Mouse (Mus musculus) heart, embryonic 10.5 days (tissue): ENCODE data around the gene Tada2a. TPM values are rescaled to one million over a fixed set of nuclear protein-coding genes. Genes with fewer than 3 reads are reported as not detected.

Source experiments
- DNase-seq: peaks from one replicate; pipeline ENCODE4 v3.0.0-alpha.2; 2017; ENCODE audit warnings: low spot score
- H3K27ac ChIP-seq: fragments of 300-500 bp; sonication (generic); 2 replicates; pipeline ENCODE4 v1.5.1; 2016; ENCODE audit warnings: mild to moderate bottlenecking
- H3K27me3 ChIP-seq: fragments of 300-500 bp; sonication (generic); 2 replicates; pipeline ENCODE4 v1.6.1; 2016; ENCODE audit warnings: mild to moderate bottlenecking; ENCODE audit not compliant: poor library complexity, insufficient read depth, severe bottlenecking
- H3K36me3 ChIP-seq: fragments of 300-500 bp; sonication (generic); 2 replicates; pipeline ENCODE4 v1.6.1; 2016; ENCODE audit warnings: mild to moderate bottlenecking, moderate library complexity
- H3K4me1 ChIP-seq: fragments of 300-500 bp; sonication (generic); 2 replicates; pipeline ENCODE4 v1.6.1; 2016; ENCODE audit warnings: mild to moderate bottlenecking
- H3K4me3 ChIP-seq: fragments of 300-500 bp; sonication (generic); 2 replicates; pipeline ENCODE4 v1.5.1; 2016; ENCODE audit warnings: mild to moderate bottlenecking, moderate library complexity
- H3K9me3 ChIP-seq: fragments of 300-500 bp; sonication (generic); 2 replicates; pipeline ENCODE4 v1.6.1; 2016; ENCODE audit warnings: mild to moderate bottlenecking, moderate library complexity
- WGBS: fragments of 180-500 bp; shearing (Covaris S2); methylation state at CpG from one replicate; pipeline ENCODE4 v1.1.7; 2016; 5-methylcytosine and 5-hydroxymethylcytosine counted together
- polyA plus RNA-seq: library from polyadenylated mRNA; unstranded; fragments of >200 nt; fragmentation: Nextera tagmentation; extraction: Ambion mirVana; gene quantifications from 2 replicates; pipeline ENCODE4 v1.2.1, GENCODE M21; 2016

The Tada2a gene
- 24.7 and 31.4 TPM in 2 replicates for polyA plus RNA-seq

- DNase-seq: peak; percentile 85
- under 1% methylated on average over 83 of the region's 83 CpGs for WGBS
- Histone ChIP-seq H3K27ac (peak within 1 kb of the TSS; percentile 96), H3K4me1 (peaks cover 10% of the 10 kb centered on the region; the same call in 1 of the 2 replicates), H3K4me3 (peak within 1 kb of the TSS; percentile 91), H3K9me3 (no peaks in the 10 kb centered on the region), H3K36me3 (peaks cover 30% of the 10 kb centered on the region), H3K27me3 (no peaks in the 10 kb centered on the region)
Observed at GRCm38 (mm10) chr11:84128943-84129798, at the start of gene Tada2a, which contains the start of gene Acaca. TSS of gene Tada2a (minus strand) at chr11:84129600. TSS of gene Acaca (plus strand) at chr11:84129672.

GRCm38 (mm10) chr11:84178571-84178970 is 49.2 kb upstream of the Tada2a start:
- H3K27me3 ChIP-seq: no peaks in the 10 kb centered on the region
- H3K27ac ChIP-seq: peak overlapping the region; percentile 94; the same call in 1 of the 2 replicates
- H3K36me3 ChIP-seq: no peaks in the 10 kb centered on the region
- H3K9me3 ChIP-seq: no peaks in the 10 kb centered on the region
- peak overlapping the region; percentile 87 for H3K4me3 ChIP-seq
- 39% methylated on average over 4 of the region's 4 CpGs for WGBS
- DNase-seq: no peak
- peaks cover 23% of the 10 kb centered on the region for H3K4me1 ChIP-seq

DNA sequence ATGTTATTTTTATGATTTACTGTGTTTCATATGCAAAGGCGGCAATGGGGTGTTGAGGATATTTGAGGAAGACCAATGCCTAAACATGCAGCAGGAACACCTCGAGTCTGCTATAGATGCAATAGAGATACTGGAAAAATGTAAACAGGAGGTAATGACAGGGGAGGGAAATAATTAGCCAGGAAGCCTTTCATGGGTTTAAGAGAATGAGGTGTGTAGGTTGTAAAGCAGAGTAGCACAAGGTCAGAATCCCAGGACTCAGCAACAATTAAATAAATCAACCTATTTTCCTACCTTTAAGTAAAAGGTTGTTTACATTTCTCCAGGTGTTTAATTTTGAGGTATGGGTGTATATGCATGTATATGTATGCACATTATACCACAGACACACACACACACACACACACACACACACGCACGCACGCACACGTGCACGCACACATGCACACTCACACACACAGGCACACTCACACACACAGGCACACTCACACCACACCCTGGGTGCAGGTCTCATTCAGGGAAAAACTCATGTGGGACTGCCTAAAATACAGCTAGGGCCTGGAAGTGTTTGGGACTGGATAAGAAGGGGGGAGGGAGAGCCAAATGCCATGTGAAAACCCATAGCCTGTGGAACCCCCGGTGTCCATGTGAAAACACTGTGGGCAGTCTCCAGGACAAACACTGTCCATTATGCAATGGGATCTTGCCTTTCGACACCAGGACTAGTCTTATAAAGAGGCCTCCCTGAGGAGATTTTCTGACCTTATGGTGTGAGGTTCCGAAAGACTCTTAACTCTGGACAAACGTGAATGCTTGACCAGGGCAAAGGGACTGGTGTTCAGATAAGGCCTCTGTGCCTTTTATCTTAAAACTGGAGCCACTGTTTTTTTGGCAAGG is 43.4 kb upstream of the Tada2a start:
- Histone ChIP-seq H3K4me1 (peaks cover 9% of the 10 kb centered on the region), H3K9me3 (no peaks in the 10 kb centered on the region), H3K27me3 (no peaks in the 10 kb centered on the region), H3K36me3 (no peaks in the 10 kb centered on the region), H3K4me3 (no peak overlapping the region), H3K27ac (no peak overlapping the region)
- WGBS: 62% methylated on average over 11 of the region's 11 CpGs
- no peak for DNase-seq

- Histone ChIP-seq H3K4me3 (0 out of 2 replicates have a peak overlapping the region, but pooled peaks have one; percentile 31), H3K27me3 (no peaks in the 10 kb centered on the region), H3K27ac (no peak overlapping the region), H3K4me1 (peaks cover 7% of the 10 kb centered on the region), H3K36me3 (no peaks in the 10 kb centered on the region), H3K9me3 (no peaks in the 10 kb centered on the region)
- 19% methylated on average over 7 of the region's 7 CpGs for WGBS
- no peak for DNase-seq
Observed at GRCm38 (mm10) chr11:84168701-84169288, 39.4 kb upstream of the Tada2a start.

DNA sequence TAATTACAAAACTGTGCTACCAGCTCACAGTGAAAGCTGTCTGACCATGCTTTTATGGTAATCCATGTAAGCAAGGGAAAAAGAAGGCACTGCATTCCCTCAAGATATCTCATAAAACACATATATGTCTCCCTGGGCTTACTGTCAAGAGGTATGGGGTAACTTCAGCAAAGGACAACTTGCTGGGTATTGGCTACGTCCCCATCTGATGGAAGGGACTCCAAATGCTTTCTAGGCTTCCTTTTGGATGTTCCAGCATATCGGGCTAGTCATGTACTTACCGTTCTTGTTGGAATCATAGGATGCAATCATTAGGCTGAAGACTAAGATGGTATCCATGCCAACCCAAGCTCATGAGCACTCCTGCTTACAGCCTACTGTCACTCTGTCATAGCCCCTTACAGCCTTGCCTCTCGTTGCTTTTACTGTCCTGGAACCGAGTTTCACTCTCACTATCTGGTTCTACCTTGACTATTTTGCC is 37.7 kb upstream of the Tada2a start, which contains the start of gene Gm11437:
Gm11437 (minus strand) TSS at position 431 of the 481 bp plus-strand sequence.
- WGBS: 84% methylated on average over 5 of the region's 5 CpGs
- H3K4me1 ChIP-seq: no peaks in the 10 kb centered on the region

DNA sequence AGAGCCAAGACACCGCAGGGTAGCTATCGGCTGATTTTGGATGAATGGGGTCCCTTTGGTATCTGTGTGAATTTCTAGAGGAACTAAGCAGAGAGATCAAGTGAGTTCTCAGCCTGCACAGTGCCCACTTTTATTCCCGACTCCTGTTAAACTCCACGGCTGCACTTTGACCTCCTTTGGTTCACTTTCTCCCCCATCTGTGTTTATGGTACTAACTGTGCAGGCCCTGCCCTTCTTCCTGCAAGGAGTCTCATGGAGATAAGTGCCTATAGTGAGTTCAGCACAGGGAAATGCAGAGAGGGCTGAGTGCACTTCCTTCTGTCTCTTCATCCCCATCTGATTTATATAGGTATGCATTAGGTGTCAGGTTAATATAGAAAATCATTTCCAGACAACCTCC is 35.2 kb upstream of the Tada2a start:
- no peaks in the 10 kb centered on the region for H3K4me1 ChIP-seq
- no peak overlapping the region for H3K27ac ChIP-seq
- no peaks in the 10 kb centered on the region for H3K27me3 ChIP-seq
- H3K4me3 ChIP-seq: no peak overlapping the region
- 68% methylated on average over 4 of the region's 4 CpGs for WGBS
- no peaks in the 10 kb centered on the region for H3K36me3 ChIP-seq
- no peak for DNase-seq
- no peaks in the 10 kb centered on the region for H3K9me3 ChIP-seq

More for the DNA sequence above, 37.7 kb upstream of the Tada2a start, which contains the start of gene Gm11437:
- Histone ChIP-seq H3K36me3 (no peaks in the 10 kb centered on the region), H3K27me3 (no peaks in the 10 kb centered on the region), H3K4me3 (no peak within 1 kb of the TSS), H3K9me3 (no peaks in the 10 kb centered on the region), H3K27ac (no peak within 1 kb of the TSS)
- DNase-seq: no peak

DNA sequence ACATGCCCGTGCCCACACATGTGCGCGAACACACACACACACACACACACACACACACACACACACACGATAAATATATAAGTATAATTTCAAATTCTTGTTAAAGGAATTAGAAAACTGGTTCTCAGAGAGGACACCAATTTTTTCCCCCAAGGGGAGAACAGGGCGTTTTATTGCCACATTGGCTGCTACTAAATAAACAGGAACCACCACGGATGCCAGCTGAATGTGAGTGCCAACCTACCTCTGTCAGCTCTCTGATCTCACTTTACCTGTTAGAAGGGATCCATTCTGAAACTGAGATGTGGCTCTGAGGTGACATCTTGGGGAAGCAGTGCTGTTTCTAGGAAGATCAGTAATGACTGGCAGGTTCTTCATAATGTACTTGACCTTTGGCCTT is 34.7 kb upstream of the Tada2a start:
- Histone ChIP-seq H3K27me3 (no peaks in the 10 kb centered on the region), H3K4me3 (no peak overlapping the region), H3K4me1 (no peaks in the 10 kb centered on the region), H3K36me3 (no peaks in the 10 kb centered on the region), H3K27ac (no peak overlapping the region), H3K9me3 (no peaks in the 10 kb centered on the region)
- 79% methylated on average over 6 of the region's 6 CpGs for WGBS
- no peak for DNase-seq

- WGBS: 90% methylated on average over 4 of the region's 4 CpGs
- no peak for DNase-seq
- H3K36me3 ChIP-seq: no peaks in the 10 kb centered on the region
- no peak overlapping the region for H3K27ac ChIP-seq
- H3K4me3 ChIP-seq: no peak overlapping the region
- H3K4me1 ChIP-seq: no peaks in the 10 kb centered on the region
- H3K9me3 ChIP-seq: no peaks in the 10 kb centered on the region
- peaks cover 13% of the 10 kb centered on the region; the same call in 1 of the 2 replicates for H3K27me3 ChIP-seq
Observed at GRCm38 (mm10) chr11:84156535-84157262, 27.3 kb upstream of the Tada2a start.

DNA sequence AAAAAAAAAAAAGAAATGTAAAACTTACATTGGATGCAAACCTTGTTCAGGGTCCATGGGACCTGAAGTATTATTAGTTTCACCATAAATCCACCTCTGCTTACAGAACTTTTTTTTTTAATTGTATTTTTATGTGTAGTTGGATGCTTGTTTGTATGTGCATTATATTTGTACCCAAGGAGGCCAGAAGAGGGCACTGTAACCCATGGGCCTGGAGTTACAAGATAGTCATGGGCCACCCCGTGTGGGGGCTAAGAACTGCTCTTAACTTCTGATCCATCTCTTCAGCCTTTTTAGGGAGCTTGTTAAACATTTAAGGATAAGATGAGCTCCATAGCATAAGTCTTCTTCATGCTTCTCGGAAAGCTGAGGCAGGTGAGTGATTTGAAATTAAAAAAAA is 21.5 kb upstream of the Tada2a start:
- H3K9me3 ChIP-seq: no peaks in the 10 kb centered on the region
- H3K27ac ChIP-seq: no peak overlapping the region
- H3K36me3 ChIP-seq: no peaks in the 10 kb centered on the region
- DNase-seq: no peak
- no peak overlapping the region for H3K4me3 ChIP-seq
- WGBS: 65% methylated on average over 2 of the region's 2 CpGs
- peaks cover 17% of the 10 kb centered on the region; the same call in 1 of the 2 replicates for H3K27me3 ChIP-seq
- no peaks in the 10 kb centered on the region for H3K4me1 ChIP-seq

- Histone ChIP-seq H3K36me3 (no peaks in the 10 kb centered on the region), H3K9me3 (no peaks in the 10 kb centered on the region), H3K27ac (no peak overlapping the region), H3K4me1 (no peaks in the 10 kb centered on the region), H3K27me3 (0 out of 2 replicates have a peak, but pooled peaks cover 6% of the 10 kb centered on the region), H3K4me3 (no peak overlapping the region)
- no peak for DNase-seq
- WGBS: 71% methylated on average over 3 of the region's 3 CpGs
Observed at GRCm38 (mm10) chr11:84146081-84146480, 16.7 kb upstream of the Tada2a start.

DNA sequence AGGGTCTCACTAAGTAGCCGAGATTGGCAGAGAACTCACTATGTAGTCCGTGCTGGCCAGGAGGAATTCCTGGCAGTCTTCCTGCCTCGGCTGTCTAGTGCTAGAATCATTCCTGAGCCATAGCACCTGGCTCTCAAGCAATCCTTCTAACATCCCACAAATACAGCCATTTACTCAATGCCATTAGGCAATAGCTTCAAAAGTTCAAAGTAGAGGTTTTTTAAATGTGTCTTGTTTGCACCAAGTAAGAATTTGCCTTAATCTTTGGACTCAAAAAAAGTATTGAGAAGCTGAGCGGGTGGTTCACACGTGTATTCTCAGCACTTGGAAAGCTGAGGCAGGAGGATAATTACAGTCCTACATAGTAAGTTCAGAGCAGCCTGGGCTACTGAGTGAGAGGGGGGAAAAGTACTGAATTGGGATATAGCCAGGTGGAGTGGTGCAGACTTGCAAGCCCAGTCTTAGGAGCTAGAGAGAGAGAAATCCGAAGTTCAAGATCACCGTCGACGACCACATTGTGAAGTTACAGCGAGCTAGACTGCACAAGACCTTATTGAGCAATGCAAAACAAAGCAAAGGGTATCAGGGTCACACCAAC is 15.9 kb upstream of the Tada2a start:
- H3K4me3 ChIP-seq: no peak overlapping the region
- no peaks in the 10 kb centered on the region for H3K4me1 ChIP-seq
- 0 out of 2 replicates have a peak, but pooled peaks cover 6% of the 10 kb centered on the region for H3K27me3 ChIP-seq
- no peak overlapping the region for H3K27ac ChIP-seq
- no peak for DNase-seq
- 70% methylated on average over 10 of the region's 10 CpGs for WGBS
- no peaks in the 10 kb centered on the region for H3K9me3 ChIP-seq
- no peaks in the 10 kb centered on the region for H3K36me3 ChIP-seq
